Mouse (Mus musculus) layer of hippocampus, adult 18-20 months (tissue): Measurements from ENCODE around the gene Slc16a12. TPM values are rescaled to one million over a fixed set of nuclear protein-coding genes. Genes with fewer than 3 reads are reported as not detected.
"Not testable (repeated sequence)": the region's sequence is repeated elsewhere in the genome, so short reads cannot be mapped to it uniquely, and the experiment has no call there.

Experiments used
- DNase-seq, 2 experiments: peaks; one replicate each; pipeline ENCODE4 v3.0.0; 2022; ENCODE audit warnings: low spot score in 2 of 2
- long read RNA-seq: library from polyadenylated mRNA; stranded (forward); transcript quantifications from one replicate; pipeline ENCODE4 v2.0.0, GENCODE M21; 2021
- total RNA-seq, 2 experiments: library from RNA; stranded (reverse); gene quantifications; 2 replicates each; pipeline ENCODE4 v1.2.3; 2021

Gene Slc16a12
- 1 to 10 TPM; 1.1 to 1.6 TPM for total RNA-seq
- long read RNA-seq, full-length matches to known transcripts = 4 of 4 reads
- long read RNA-seq, partial matches to known transcripts = 0 of 4 reads
- long read RNA-seq, other reads (novel, unspliced or antisense) = 0 of 4 reads

DNA sequence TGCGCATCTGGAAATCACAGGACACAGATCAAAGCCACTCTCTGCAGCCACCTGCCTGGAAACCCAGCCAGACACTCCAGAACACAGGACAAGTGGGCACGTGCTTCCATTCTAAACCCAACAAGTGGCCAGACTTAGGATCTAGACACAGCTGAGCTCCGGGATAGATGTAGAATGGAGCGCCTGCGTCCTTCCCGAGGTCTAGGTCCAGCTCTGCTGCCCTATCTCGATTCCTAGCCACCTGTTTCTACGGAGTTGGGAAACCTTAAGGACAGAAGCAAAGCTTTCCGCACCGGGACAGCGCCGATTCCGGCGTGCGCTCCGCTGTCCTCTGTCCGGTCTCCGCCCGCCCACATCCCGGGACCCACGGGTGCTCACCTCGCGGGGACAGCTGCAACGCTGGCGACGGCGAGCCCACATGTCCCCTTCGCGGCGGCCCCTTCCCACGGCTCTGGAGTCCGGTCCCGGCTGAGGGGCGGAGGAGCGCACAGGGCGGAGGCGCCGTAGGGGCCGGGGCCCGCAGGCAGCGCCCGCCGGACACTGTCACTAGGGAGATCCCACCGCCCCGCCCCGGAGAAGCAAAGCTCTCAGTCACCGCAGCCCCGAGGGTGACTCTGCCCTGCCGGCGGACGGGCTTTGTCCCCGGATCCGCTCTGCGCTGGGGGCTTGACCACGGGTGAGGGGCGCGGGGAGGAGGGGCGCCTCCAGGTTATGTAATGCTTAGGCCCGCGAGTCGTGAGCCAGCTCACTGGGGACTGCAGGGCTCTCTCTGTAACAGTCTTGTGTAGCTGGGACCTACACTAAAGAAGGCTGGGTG is at the start of gene Slc16a12:
Slc16a12 (minus strand) TSS at position 602 of the 817 bp plus-strand sequence.
- DNase-seq = no peak

DNA sequence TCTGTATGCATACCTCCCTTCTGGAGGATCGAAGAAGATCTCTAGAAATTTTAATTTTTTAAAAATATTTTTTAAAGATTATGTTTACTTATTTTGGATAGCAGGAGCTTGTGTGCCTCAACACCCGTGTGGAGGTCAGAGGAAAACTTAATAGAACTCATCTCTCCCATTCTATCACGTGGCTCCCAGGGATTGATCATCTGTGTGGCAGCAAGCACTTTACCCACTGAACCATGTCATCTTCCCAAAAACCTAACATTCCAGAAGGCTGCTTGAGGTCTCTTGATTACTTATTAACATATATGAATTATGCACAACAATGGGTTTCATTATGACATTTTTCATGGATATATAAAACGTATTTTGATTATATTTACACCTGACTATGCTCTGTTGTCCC is 49.3 kb upstream of the Slc16a12 start:
- DNase-seq = no peak

DNA sequence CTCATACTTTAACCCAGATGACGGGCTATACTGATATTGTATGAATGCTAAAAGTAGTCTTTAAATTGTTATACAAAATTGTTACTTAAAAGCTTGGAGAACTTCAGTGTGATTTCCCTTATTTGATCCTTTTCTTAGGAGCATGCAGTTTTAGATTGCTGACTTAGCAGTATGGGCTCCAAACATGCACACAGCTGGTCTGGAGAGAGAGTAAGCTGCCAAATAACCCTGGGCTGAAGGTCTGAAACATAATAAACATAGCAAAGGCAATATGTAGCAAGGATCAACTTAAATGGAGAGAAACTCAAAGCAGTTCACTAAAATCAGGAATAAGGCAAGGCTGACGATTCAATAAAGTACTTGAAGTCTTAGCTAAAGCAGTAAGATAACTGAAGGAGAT is 35.4 kb upstream of the Slc16a12 start:
- DNase-seq = no peak

DNA sequence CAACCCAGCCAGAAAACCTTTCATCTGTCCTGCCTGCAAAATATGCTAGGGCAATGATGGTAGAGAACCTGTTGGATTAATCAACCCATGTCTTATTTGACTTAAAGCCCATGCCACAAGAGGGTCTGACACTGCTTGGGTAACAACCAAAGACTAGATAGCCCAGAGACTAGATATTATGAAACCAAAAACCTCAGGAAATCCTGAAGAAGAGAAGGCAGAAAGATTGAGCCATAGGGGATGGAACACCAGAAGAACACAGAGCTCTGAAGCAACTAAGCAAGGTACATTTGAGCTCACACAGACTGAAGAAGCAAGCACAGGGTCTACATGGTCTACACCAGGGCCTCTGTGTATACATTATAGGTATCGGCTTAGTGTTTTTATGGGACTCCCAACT is 31.9 kb upstream of the Slc16a12 start:
- DNase-seq = no peak

DNA sequence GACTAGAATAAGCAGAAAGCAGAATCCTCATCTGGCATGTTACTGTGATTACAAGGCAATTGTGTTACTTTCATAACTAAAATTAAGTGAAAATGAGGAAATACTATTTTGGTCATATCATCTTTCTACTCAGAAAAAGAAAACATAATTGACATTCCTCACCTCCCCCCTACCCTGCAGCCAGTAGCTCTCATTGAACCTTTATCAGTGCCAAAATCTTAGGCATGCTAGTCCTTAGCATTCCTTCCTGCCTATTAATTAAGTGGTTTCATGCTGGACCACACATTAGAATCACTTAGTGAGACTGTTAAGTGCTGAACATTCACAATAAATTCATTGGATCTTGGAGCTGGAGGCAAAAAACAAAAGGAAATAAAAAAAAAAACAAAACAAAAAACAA is 31.0 kb upstream of the Slc16a12 start:
- DNase-seq = no peak

DNA sequence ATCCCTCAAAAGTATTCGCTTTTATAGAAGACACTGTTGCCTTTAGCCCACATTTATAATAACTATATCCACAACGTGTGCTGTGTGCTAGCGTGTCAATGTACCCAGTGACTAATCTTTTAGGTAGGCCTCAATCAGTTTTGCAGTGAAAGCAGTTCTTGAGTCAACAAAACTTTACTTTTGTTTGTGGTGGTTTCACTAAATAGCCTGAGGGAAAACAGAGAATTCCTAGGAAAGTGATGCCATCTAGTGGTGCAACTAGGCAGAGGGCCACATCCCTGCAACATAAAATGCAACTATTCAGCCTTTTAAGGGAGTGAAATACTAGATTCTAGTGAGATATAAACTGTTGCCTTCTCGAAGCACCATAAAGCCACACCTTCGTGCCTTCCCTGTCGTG is 25.7 kb upstream of the Slc16a12 start:
- peak; percentile 4 to 76 for DNase-seq

DNA sequence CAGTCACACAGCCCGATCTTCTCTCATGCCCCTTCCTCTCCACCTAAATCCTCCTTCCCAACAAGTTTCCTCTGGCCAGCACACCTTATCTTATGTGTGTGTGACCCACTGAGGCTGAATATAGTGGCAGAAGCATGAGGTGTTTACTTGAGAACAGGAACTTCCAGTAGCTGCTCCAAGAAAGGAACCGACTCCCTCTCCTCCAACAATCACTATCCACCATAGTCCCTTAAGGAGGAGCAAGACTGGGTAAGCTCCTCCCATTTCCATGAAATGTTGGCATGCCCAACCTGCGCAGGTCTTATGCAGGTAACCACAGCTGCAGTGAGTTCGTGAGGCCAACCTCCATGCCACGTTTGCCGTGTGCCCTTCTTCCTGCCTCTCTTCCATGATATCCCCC is 23.7 kb upstream of the Slc16a12 start:
- DNase-seq = no peak

DNA sequence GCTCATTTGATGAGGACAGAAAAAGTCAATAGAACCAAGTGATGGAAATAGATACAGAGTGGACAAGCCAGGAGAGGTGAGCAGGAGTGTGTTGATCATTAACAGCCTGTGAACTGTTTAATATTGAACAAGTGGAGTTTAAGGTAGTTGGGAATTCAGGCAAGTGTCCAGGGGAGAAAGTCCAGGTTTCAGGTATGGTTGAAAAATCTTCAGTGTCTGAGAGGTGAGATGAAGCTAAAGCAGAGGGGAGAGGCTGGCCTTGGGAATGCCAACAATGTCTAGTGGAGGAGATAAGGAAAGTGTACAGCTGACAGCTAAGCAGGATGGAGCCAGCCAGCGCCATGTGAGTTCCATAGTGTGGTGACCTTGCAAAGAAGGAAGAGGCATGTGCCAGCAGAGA is 11.7 kb upstream of the Slc16a12 start:
- DNase-seq = no peak

DNA sequence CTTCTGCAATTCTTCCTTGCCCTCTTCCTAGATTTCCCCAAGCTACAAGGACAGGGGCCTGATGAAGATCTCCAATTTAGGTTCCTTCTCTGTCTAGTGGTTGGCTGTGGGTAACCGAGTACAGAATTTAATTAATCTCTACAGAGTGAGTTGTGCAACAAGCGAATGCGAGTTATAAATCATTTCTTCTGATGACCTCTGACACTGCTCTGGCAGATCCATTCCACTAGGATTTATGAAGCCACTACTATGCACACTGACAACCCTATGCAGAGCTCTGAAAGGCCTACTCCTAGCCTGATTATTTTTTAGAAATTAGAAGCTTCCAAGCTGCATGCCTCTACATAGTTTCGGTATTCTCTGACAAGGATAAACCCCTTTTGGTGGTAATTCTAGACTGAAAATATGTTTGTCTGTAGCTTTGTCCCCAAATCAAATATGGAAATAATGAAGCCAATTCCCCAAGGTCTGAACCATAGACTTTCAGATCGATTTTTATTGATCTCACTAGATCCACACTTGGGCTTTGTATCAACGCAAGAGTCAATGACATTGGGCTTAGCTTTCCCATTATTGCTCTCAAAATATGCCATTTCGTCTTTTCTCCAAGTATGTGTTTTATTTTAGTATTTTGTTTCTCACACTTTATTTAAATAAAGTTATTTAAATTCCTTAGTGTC is 9.6 kb upstream of the Slc16a12 start:
- DNase-seq = no peak

DNA sequence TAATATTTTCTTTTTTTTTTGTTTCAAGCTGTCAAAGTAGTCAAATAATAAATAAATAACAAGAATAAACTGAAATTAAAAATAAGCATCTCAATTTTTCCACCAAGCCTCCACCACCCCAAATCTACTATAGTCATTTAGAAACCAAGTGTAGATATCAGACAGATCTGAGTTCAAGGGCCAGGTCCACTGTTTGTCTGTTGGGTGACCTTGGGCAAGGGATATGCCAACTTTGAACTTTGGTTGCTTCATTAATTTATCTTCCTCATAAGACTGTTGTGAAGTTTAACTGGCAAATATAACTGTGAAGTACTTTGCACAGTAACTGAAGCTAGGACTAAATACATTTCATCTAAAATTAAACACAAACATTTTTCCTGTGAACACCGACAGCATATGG is 8.6 kb upstream of the Slc16a12 start:
- no peak for DNase-seq

DNA sequence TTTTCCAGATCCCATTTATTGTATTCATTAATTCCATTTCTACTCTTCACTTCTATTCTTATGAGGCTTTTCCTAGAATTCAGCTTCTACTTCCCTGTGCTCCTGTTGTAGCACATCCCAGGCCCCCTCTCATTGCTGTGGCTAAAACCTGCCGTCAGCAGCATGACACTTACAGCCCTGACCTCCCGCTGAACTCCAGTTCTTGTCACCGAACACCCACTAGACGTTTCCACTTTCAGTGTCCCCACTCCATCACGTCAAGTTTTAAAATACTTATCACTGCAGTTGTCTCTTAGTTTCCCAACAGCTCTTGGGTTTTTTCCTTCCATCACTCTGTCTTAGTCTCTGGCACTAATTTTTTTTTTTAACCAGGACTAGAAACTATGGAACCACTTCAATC is 6.2 kb upstream of the Slc16a12 start:
- DNase-seq = no peak

DNA sequence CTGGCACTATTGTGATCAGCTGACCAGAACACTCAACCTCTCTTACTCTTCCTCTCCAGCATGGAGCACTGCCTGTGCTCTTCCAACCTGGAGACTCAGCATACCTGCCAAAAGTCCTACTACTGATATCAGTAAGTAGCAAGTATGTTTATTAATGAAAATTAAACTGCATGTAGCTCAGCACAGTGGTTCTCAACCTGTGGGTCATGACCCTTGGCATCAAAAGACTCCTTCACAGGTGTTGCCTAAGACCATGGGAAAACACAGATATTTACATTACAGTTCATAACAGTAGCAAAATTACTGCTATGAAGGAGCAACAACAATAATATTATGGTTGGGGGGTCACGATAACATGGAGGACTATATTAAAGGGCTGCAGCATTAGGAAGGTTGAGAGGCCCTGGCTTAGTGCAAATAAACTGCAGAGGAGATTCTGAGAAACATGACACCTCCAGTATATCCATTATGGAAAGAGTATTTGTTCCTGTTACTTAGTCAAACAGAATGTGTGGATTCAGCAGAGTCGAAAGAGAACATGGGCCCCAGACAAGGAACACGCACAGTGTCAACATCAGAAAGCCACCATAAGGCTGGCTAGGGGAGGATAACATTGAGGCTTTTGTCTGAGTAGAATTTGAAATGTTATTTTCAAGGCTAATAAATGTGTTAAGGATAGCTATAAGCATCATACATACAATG is 5.5 kb upstream of the Slc16a12 start:
- DNase-seq = no peak

DNA sequence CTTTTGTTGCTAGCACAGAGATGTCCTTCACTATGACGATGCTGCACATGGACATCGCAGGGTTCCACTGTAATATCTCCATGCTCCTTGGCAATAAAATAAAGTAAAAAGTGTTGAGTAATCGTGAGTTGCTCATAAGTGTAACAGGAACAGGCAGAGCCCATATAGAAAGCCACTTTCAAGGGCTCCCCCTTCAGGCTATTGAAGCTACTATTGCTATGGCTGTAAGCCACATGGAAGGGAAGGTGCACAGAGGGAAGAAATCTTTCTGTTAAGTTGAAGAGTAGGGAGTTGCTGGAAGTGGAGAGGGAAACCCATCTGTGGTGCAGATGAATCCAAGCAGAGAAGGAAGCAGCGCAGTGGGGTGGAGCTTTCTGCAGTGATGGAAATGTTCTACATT is 4.1 kb upstream of the Slc16a12 start:
- no peak for DNase-seq

DNA sequence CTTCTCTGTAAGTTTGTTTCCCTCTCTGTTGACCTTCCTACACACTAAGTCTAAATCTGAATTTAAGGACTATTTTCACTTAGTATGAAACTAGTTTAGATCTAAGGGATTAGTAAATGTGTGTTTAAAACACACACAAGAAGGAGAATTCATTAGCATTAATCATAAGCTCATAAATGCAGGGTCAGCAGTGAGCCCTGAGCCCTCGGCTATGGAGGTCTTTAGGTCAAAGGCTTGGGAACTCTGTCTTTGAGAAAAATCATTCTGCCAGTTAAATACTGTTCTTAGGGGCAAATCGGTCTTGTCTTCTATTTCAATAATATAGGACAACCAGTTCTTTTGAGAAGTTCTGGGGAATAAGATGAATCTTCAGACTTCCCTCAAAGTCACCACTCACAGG is 1.9 kb upstream of the Slc16a12 start:
- DNase-seq = no peak

DNA sequence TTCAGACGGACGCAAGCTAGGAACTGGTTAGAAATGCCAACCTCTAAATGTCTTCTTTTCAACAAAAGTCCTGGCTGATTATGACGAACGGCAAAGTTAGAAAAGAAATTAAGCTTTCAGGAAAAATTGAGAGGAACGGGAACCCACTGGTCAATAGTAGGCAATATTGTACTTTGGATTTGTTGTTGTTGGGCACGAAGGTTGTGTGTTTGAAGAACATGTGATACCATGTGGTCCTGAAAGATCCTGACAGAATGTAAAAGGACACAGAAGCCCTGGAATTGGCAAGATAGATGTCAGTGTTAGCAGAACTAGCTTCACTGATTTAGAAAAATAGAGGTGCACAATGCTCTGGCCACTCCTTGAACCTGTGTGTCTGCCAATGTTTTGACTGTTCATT is 880 bp upstream of the Slc16a12 start:
- not testable (repeated sequence) for DNase-seq

DNA sequence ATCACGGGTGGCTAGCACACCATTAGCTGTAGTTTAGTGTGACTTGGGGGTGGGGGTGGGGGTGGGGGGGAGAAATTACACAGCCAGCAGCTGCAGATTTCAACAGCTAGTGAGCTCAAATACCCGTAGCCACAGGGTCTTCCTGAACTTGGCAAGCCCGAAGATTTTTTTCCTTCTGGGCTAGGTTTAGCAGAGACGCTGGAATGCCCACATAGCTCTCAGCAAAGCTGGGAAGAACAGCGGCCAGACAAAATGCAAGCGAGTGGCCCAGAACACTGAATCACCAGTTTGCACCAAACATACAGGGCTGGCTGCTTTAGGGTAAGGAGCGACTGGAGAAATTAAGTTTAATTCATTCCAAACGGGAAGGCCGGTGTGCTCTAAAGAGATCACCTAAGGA is 888 bp downstream of the Slc16a12 start:
- DNase-seq = no peak

DNA sequence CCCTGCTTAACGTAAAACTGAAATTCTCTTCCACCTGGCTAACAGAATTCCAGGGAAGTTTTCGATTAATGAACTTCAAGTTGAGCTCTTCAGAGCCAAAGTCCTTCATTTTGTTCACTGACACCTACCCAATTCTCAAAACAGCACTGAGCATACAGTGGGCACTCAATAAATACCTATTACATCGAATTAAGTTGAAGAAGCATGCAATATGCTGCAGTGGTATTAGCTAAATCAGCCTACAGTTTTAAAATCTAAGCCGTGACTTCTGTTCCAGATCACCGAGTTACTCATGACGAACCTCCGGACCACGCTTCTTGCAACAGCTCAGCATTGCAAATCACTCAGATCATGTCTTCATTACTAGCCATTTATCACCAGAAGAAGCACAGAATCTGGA is 2.1 kb downstream of the Slc16a12 start:
- no peak for DNase-seq

DNA sequence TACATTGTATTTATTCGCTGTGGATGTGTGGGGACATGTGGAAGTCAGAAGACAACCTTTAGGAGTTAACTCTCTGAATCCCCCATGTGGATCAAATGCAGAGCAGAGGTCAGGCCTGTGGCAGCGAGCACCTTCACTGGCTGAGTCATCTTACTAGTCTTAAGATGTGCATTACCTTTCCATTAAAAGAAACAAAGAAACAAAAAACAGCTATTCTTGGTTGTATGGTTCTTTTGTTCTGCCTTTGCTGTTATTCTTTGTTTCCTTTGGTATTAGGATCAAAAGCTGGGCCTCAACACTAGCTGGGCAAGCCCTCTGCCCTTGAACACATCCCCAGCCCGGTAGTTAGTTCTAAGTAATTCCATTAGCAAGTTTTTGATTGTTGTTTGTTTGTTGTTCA is 9.2 kb downstream of the Slc16a12 start:
- no peak for DNase-seq

DNA sequence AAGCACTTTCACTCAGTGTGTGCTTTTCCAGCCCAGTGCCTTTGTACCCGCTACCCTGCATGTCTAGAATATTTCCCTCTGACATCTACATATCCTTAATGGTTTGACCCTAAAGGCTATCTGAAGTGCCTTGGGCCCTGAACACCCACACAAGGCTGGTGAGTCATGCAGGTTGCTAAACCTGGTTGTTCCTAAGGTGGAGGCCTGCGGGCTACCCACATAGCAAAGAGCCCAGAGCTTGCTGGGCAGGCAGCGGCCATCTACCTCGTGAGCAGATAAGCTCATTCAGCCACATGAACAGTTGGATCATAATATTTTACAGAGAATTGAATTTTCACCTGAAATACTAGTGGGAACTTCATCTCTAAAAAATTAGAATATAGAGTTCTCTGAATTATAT is 11.2 kb downstream of the Slc16a12 start:
- DNase-seq = no peak

DNA sequence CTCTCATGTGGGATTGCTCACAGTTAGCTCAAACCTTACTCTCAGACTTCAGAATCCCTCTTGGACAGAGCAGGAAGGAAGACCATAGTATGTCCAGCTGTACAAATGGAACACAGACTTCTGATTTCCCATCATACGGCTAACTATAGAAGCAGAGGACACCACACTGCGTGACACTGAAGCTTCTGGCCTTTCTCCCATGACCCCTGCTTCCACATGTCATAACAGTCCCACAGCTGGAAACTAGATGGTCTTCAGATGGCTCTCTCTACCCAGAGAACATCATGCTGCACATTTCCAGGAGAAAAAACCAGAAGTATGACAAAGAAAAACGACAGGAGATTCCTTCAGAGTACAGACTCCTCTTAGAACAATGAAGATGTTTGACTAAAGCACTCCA is 14.1 kb downstream of the Slc16a12 start:
- DNase-seq = no peak

DNA sequence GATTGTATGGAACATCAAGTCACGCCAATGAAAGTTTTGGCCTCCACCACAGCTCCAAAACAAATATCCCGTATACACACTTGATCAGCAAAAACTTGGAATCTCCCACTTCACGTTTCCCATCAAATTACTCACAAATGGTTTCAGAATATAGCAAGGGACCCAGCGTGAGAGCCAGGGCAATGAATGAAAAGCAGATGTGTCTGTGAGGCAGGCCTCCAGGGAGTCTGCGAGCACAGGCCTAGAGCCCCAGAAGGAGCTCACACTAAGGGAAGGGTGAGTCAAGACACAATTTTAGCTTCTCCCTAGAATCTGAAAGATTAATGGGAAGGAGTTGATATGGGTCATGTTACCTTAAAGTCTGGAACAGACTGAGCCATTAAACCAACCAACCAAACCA is 15.7 kb downstream of the Slc16a12 start:
- DNase-seq = no peak

DNA sequence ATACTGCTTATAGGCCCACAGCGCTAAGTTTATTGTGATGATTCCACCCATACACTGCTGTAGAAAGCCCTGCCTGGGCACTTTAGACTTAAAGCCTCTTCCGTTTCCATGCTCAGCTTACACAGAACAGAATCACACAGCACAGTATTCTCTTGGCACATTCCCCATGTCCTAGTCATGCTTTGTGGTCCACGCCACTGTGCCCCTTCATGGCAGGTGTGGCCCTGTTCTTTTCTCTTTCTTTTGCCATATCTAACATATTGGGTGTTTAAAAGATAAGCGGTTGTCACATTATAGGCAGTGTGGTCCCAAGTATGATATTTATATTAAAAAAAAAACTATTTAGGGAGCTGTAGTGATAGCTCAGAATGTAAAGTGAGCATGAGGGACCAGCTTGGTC is 16.5 kb downstream of the Slc16a12 start:
- DNase-seq = no peak
